Mouse (Mus musculus): ENCODE measurements around the gene Mapre3. TPM values are rescaled to one million over a fixed set of nuclear protein-coding genes. Genes with fewer than 3 reads are reported as not detected.

Gene Mapre3
- total and polyA plus RNA-seq, 3 experiments = 0.28 to 2.3 (median 1.6) TPM

GRCm38 (mm10) chr5:30866871-30867270 is 52.4 kb downstream of the Mapre3 start:
- no peak for TF ChIP-seq GABPA (IDR thresholded peaks at IDR 0.05; ENCODE audit: insufficient replicate concordance, low read depth, low read length)
- TF ChIP-seq IRF4 (IDR thresholded peaks at IDR 0.05; ENCODE audit: low read depth, low read length) = peak; percentile 68
- TF ChIP-seq JUN (IDR thresholded peaks at IDR 0.05; ENCODE audit: insufficient read depth, low read depth, low read length) = no peak
- TF ChIP-seq CHD2 (IDR thresholded peaks at IDR 0.05; ENCODE audit: low read length) = no peak
- TF ChIP-seq MAZ (IDR thresholded peaks at IDR 0.05; ENCODE audit: low read depth, low read length) = 0 out of 2 replicates have a peak, but pooled peaks have one; percentile 25
- no peak for TF ChIP-seq ZC3H11A (IDR thresholded peaks at IDR 0.05; ENCODE audit: low read depth, low read length)
- TF ChIP-seq RCOR1 (conservative IDR thresholded peaks at IDR 0.05; ENCODE audit: low read depth, low read length) = no peak
- no peak for TF ChIP-seq ZNF384 (IDR thresholded peaks at IDR 0.05; ENCODE audit: low read depth, low read length)
- TF ChIP-seq RAD21 (IDR thresholded peaks at IDR 0.05; ENCODE audit: low read depth, low read length) = no peak
- TF ChIP-seq SIN3A (IDR thresholded peaks at IDR 0.05; ENCODE audit: low read length) = peak; percentile 82
- no peak for TF ChIP-seq CTCF (conservative IDR thresholded peaks at IDR 0.05 in 1 of 2, IDR thresholded peaks at IDR 0.05 in 1 of 2; ENCODE audit: low read depth in 2 of 2, low read length in 2 of 2)
- no peak for TF ChIP-seq MXI1 (IDR thresholded peaks at IDR 0.05; ENCODE audit: low read depth, low read length)
- TF ChIP-seq ETS1 (conservative IDR thresholded peaks at IDR 0.05; ENCODE audit: low read depth, low read length) = peak; percentile 99
- TF ChIP-seq POLR2A (IDR thresholded peaks at IDR 0.05; ENCODE audit: low read depth, low read length) = no peak
- no peak for TF ChIP-seq UBTF (IDR thresholded peaks at IDR 0.05; ENCODE audit: low read depth, low read length)
- no peak for TF ChIP-seq USF2 (conservative IDR thresholded peaks at IDR 0.05; ENCODE audit: low read depth, low read length)
- TF ChIP-seq BHLHE40 (IDR thresholded peaks at IDR 0.05; ENCODE audit: low read depth, low read length) = peak; percentile 99
- peak; percentile 50; the same call in 1 of the 2 replicates for TF ChIP-seq ELF1 (IDR thresholded peaks at IDR 0.05; ENCODE audit: low read depth, low read length)
- no peak for TF ChIP-seq ZMIZ1 (IDR thresholded peaks at IDR 0.05; ENCODE audit: low read depth, low read length)
- no peak for TF ChIP-seq JUND (conservative IDR thresholded peaks at IDR 0.05; ENCODE audit: low read depth, low read length)
- TF ChIP-seq MAFK (IDR thresholded peaks at IDR 0.05; ENCODE audit: insufficient replicate concordance, low read length) = no peak
- no peak for TF ChIP-seq E2F4 (IDR thresholded peaks at IDR 0.05; ENCODE audit: insufficient replicate concordance, low read depth, low read length)
- no peak for TF ChIP-seq MEF2A (IDR thresholded peaks at IDR 0.05; ENCODE audit: borderline replicate concordance, low read depth, low read length)
- no peak for TF ChIP-seq HCFC1 (IDR thresholded peaks at IDR 0.05; ENCODE audit: low read depth, low read length)
- no peak for TF ChIP-seq POLR2AphosphoS2 (IDR thresholded peaks at IDR 0.05; ENCODE audit: low read depth, low read length)
- no peak for TF ChIP-seq NRF1 (IDR thresholded peaks at IDR 0.05; ENCODE audit: low read depth, low read length)
- no peak; the same call in 1 of the 2 replicates for TF ChIP-seq NELFE (IDR thresholded peaks at IDR 0.05; ENCODE audit: low read depth, low read length)
- TF ChIP-seq TBP (conservative IDR thresholded peaks at IDR 0.05; ENCODE audit: low read depth, low read length) = no peak
- TF ChIP-seq USF1 (IDR thresholded peaks at IDR 0.05; ENCODE audit: low read depth, low read length) = no peak
- TF ChIP-seq CHD1 (IDR thresholded peaks at IDR 0.05; ENCODE audit: low read depth, low read length) = no peak
- peak; percentile 75; the same call in 1 of the 2 replicates for TF ChIP-seq MYC (IDR thresholded peaks at IDR 0.05; ENCODE audit: low read depth, low read length)
- peak; percentile 86 for TF ChIP-seq TCF12 (IDR thresholded peaks at IDR 0.05; ENCODE audit: low read depth, low read length)
- no peak for TF ChIP-seq KAT2A (IDR thresholded peaks at IDR 0.05; ENCODE audit: insufficient replicate concordance, low read length)
- TF ChIP-seq MAX (IDR thresholded peaks at IDR 0.05; ENCODE audit: low read length) = peak; percentile 63
- TF ChIP-seq ZKSCAN1 (IDR thresholded peaks at IDR 0.05; ENCODE audit: borderline replicate concordance, low read depth, low read length) = no peak
- no peak for TF ChIP-seq PAX5 (IDR thresholded peaks at IDR 0.05; ENCODE audit: low read length)
- peak; percentile 79 for TF ChIP-seq EP300 (IDR thresholded peaks at IDR 0.05; ENCODE audit: low read length)
- TF ChIP-seq SMC3 (IDR thresholded peaks at IDR 0.05; ENCODE audit: low read depth, low read length) = no peak
- H3K4me2 ChIP-seq (ENCODE audit: insufficient read depth, low read depth, poor library complexity, severe bottlenecking) = no peak overlapping the region
- H3K79me2 ChIP-seq (replicated peaks; ENCODE audit: control insufficient read depth, extremely low read depth, insufficient read depth, poor library complexity, severe bottlenecking) = peaks cover 9% of the 10 kb centered on the region
- H3K4me1 ChIP-seq (ENCODE audit: control insufficient read depth in 1 of 2, insufficient read depth in 2 of 2) = peaks cover 21 to 54% of the 10 kb centered on the region in 2 experiments
- no peak overlapping the region for H3K4me3 ChIP-seq (replicated peaks in 1 of 3; ENCODE audit: low read depth in 2 of 3, low read length in 2 of 3, poor library complexity in 1 of 3)
- DNase-seq (ENCODE audit: extremely low read depth) = peak; percentile 64
- H3K27me3 ChIP-seq (replicated peaks) = no peaks in the 10 kb centered on the region
- H3K9me3 ChIP-seq (replicated peaks; ENCODE audit: low read length) = no peaks in the 10 kb centered on the region
- dilution Hi-C loops (cut with MboI; ENCODE audit: extremely low pct_ligation_motif_present, extremely low pct_unique_long_range_greater_than_20kb, low sequenced_read_pairs) = no loop called here
- in situ Hi-C loops (cut with MboI; ENCODE audit: low pct_ligation_motif_present, low pct_unique_long_range_greater_than_20kb, low sequenced_read_pairs) = no loop called here
- H3K27ac ChIP-seq (ENCODE audit: insufficient read depth, low read depth) = no peak overlapping the region
- H3K36me3 ChIP-seq (replicated peaks in 1 of 2; ENCODE audit: control insufficient read depth in 1 of 2, insufficient read depth in 1 of 2, low read length in 1 of 2) = peaks cover 9 to 15% of the 10 kb centered on the region in 2 experiments
- H3K9ac ChIP-seq (ENCODE audit: insufficient read depth, low read depth) = no peak overlapping the region

Data from CH12.LX (cell line).